Mouse (Mus musculus): Measurements from ENCODE around the gene Sorcs3.

GRCm38 (mm10) chr19:48204892-48205761 is 698 bp upstream of the Sorcs3 start:
- TF ChIP-seq CEBPB (IDR thresholded peaks at IDR 0.05; ENCODE audit: low read depth) (no peak), USF1 (IDR thresholded peaks at IDR 0.05; ENCODE audit: low read depth) (no peak), CTCF (IDR thresholded peaks at IDR 0.05; ENCODE audit: control insufficient read depth, insufficient read depth, insufficient read length) (no peak)
